ENCODE assay signal across 13 mouse cellular contexts in the genomic region with DNA sequence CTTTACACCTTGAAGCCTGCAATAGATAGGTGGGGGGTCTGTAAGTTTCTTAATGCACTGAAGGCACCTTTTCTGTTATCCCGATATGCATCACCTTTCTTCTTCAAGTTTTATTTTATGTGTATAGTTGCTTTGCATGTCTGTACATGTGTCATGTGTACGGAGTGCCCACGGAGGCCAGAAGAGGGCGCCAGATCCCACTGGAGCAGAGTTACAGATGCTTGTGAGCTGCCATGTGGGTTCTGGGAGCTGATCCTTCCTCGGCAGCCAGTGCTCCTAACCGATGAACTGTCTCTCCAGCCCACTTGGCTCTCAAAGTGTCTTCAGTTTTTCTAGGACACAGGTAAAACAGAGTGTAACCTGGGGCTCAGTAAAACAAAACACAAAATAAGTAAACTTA. TPM values are rescaled to one million over a fixed set of nuclear protein-coding genes. Genes with fewer than 3 reads are reported as not detected.
DNase-seq lines count a peak whose midpoint lies in the region; ATAC-seq and TF ChIP-seq lines count a peak whose summit lies in the region.
"Had no signal": no experiment of that assay in that cellular context is flagged by ENCODE, and none has a peak within 500 bp of the region (broad histone marks: within the 10 kb centered on the region; RNA-seq: fewer than 3 reads in every experiment).

No protein-coding gene starts in this region.

- no peak overlapping the region for H3K4me2 ChIP-seq in liver, embryonic 12.5 days
- H3K4me2 ChIP-seq: hindbrain, embryonic 15.5 days; limb, embryonic 12.5 days had no signal

- no peaks in the 10 kb centered on the region for H3K4me1 ChIP-seq in liver, embryonic 12.5 days
- H3K4me1 ChIP-seq: hindbrain, embryonic 15.5 days; limb, embryonic 12.5 days had no signal

- CTCF ChIA-PET in Patski (lab: Charles Lee) = interaction anchor here (0.9 to 1.2 kb wide), 2 partner anchors 8 to 47 kb away, joined by 3 read pairs; no protein-coding TSS in a partner anchor

- peak; percentile 49 for TF ChIP-seq CTCF in Patski (IDR thresholded peaks at IDR 0.05)

- POLR2A ChIA-PET in Patski (lab: Charles Lee) = no interaction called here

- DNase-seq in CD4-positive, CD25-positive, alpha-beta regulatory T cell, adult 2 months (ENCODE audit: low read depth, low spot score) = peak; percentile 67
- DNase-seq in liver = peak; percentile 42
- DNase-seq in Patski (ENCODE audit: low read depth, low spot score) = no peak
- DNase-seq in frontal cortex, adult 2 months (ENCODE audit: extremely low spot score in 1 of 2, low spot score in 1 of 2) = no peak
- DNase-seq in urinary bladder, postnatal 10 days (ENCODE audit: low spot score) = no peak
- DNase-seq: thymus, postnatal 25 days had no signal

- 56% methylated on average over 6 of the region's 6 CpGs for WGBS in liver, embryonic 12.5 days (ENCODE audit: insufficient replicate concordance)

- H3K9me3 ChIP-seq in liver, embryonic 12.5 days (replicated peaks) = no peaks in the 10 kb centered on the region
- H3K9me3 ChIP-seq: hindbrain, embryonic 15.5 days; limb, embryonic 12.5 days had no signal

- no peak overlapping the region for H3K9ac ChIP-seq in liver, embryonic 12.5 days
- H3K9ac ChIP-seq: hindbrain, embryonic 15.5 days; limb, embryonic 12.5 days had no signal

- no peak overlapping the region for H3K4me3 ChIP-seq in liver, embryonic 12.5 days
- H3K4me3 ChIP-seq: hindbrain, embryonic 15.5 days; limb, embryonic 12.5 days had no signal

- ATAC-seq in CD4-positive, CD25-positive, alpha-beta regulatory T cell, adult 4 months = no peak
- ATAC-seq in liver, embryonic 12.5 days = no peak
- no peak for ATAC-seq in Patski
- 0 out of 2 replicates have a peak, but pooled peaks have one; percentile 39 for ATAC-seq in megakaryocyte, adult 5-6 weeks (ENCODE audit: poor library complexity, severe bottlenecking)

- peaks cover 5% of the 10 kb centered on the region; the same call in 1 of the 2 replicates for H3K27me3 ChIP-seq in liver, embryonic 12.5 days (replicated peaks)
- peaks cover 21% of the 10 kb centered on the region for H3K27me3 ChIP-seq in Patski
- H3K27me3 ChIP-seq: hindbrain, embryonic 15.5 days; limb, embryonic 12.5 days had no signal

- no peaks in the 10 kb centered on the region for H3K36me3 ChIP-seq in liver, embryonic 12.5 days
- H3K36me3 ChIP-seq: hindbrain, embryonic 15.5 days; limb, embryonic 12.5 days had no signal

- H3K27ac ChIP-seq in liver, embryonic 12.5 days = no peak overlapping the region
- H3K27ac ChIP-seq: hindbrain, embryonic 15.5 days; limb, embryonic 12.5 days had no signal

- in situ Hi-C loops in Patski (cut with MboI; ENCODE audit: low pct_unique_long_range_greater_than_20kb) = no loop called here

RNA-seq across cellular contexts. Expression of a gene that starts 10.7 kb away (rescaled TPM):
- 100 to 1,000 TPM in 1 of 2 experiments, 10 to 100 TPM in 1; 71.1 to 116 TPM for polyA plus RNA-seq in CD4-positive, CD25-positive, alpha-beta regulatory T cell, adult 4 months (2017; shearing (Covaris generic))
- not detected in 2 replicates for polyA plus RNA-seq in liver, embryonic 12.5 days (2016; fragmentation: Nextera tagmentation; extraction: Ambion mirVana)
- polyA plus RNA-seq in Patski (2021) = not detected
- not detected in 2 replicates for total RNA-seq in megakaryocyte, adult 5-6 weeks (2015)
- total RNA-seq in megakaryocyte, adult 5-6 weeks (2017) = not detected in 2 replicates
- polyA plus RNA-seq in frontal cortex, adult 2 months (2012; rRNA removed) = 0.08 TPM in 1 of 2 replicates, not detected in the other
- total RNA-seq: heart, adult 18-20 months had no signal
- polyA plus RNA-seq: hindbrain, embryonic 15.5 days; limb, embryonic 12.5 days; neural tube, embryonic 11.5 days had no signal

RNA-seq across cellular contexts. Expression of a gene that starts 11.6 kb away (rescaled TPM):
- polyA plus RNA-seq in CD4-positive, CD25-positive, alpha-beta regulatory T cell, adult 4 months (2017; shearing (Covaris generic)) = under 1 TPM in 1 of 2 experiments, not detected in 1; 0.15 TPM
- polyA plus RNA-seq in liver, embryonic 12.5 days (2016; fragmentation: Nextera tagmentation; extraction: Ambion mirVana) = 5.4 and 6.0 TPM in 2 replicates
- polyA plus RNA-seq in Patski (2021) = not detected
- 88.0 and 95.4 TPM in 2 replicates for total RNA-seq in megakaryocyte, adult 5-6 weeks (2015)
- 111 and 114 TPM in 2 replicates for total RNA-seq in megakaryocyte, adult 5-6 weeks (2017)
- 25.2 and 37.6 TPM in 2 replicates for polyA plus RNA-seq in frontal cortex, adult 2 months (2012; rRNA removed)

RNA-seq across cellular contexts. Expression of a gene that starts 28.9 kb away (rescaled TPM):
- polyA plus RNA-seq in CD4-positive, CD25-positive, alpha-beta regulatory T cell, adult 4 months (2017; shearing (Covaris generic)) = 10 to 100 TPM; 21.0 to 24.3 TPM
- 142 and 144 TPM in 2 replicates for polyA plus RNA-seq in liver, embryonic 12.5 days (2016; fragmentation: Nextera tagmentation; extraction: Ambion mirVana)
- polyA plus RNA-seq in Patski (2021) = 27.3 TPM
- 19.1 and 21.9 TPM in 2 replicates for total RNA-seq in megakaryocyte, adult 5-6 weeks (2015)
- 26.6 and 32.4 TPM in 2 replicates for total RNA-seq in megakaryocyte, adult 5-6 weeks (2017)
- polyA plus RNA-seq in frontal cortex, adult 2 months (2012; rRNA removed) = 22.2 and 23.2 TPM in 2 replicates

RNA-seq across cellular contexts. Expression of a gene that starts 46.2 kb away (rescaled TPM):
- polyA plus RNA-seq in CD4-positive, CD25-positive, alpha-beta regulatory T cell, adult 4 months (2017; shearing (Covaris generic)) = 1,000 to 10,000 TPM; 3,019 to 3,169 TPM
- polyA plus RNA-seq in liver, embryonic 12.5 days (2016; fragmentation: Nextera tagmentation; extraction: Ambion mirVana) = 1,191 and 1,263 TPM in 2 replicates
- 1,746 TPM for polyA plus RNA-seq in Patski (2021)
- 2,172 and 2,241 TPM in 2 replicates for total RNA-seq in megakaryocyte, adult 5-6 weeks (2015)
- total RNA-seq in megakaryocyte, adult 5-6 weeks (2017) = 3,573 and 3,619 TPM in 2 replicates
- polyA plus RNA-seq in frontal cortex, adult 2 months (2012; rRNA removed) = 932 and 941 TPM in 2 replicates

RNA-seq across cellular contexts. Expression of a gene that starts 57.8 kb away (rescaled TPM):
- not detected for polyA plus RNA-seq in CD4-positive, CD25-positive, alpha-beta regulatory T cell, adult 4 months (2017; shearing (Covaris generic))
- polyA plus RNA-seq in liver, embryonic 12.5 days (2016; fragmentation: Nextera tagmentation; extraction: Ambion mirVana) = 0.02 and 0.07 TPM in 2 replicates
- 0.04 TPM for polyA plus RNA-seq in Patski (2021)
- 0.09 TPM in 1 of 2 replicates, not detected in the other for total RNA-seq in megakaryocyte, adult 5-6 weeks (2015)
- not detected in 2 replicates for total RNA-seq in megakaryocyte, adult 5-6 weeks (2017)
- 0.04 TPM in 2 replicates for polyA plus RNA-seq in frontal cortex, adult 2 months (2012; rRNA removed)
- polyA plus RNA-seq: hindbrain, embryonic 15.5 days had no signal

Comparison
In these comparisons a context has a peak if more than half of its experiments do, and no peak if none do; other contexts are left out.
1. DNase-seq: peak in CD4-positive, CD25-positive, alpha-beta regulatory T cell, adult 2 months (single experiment) and liver (single experiment); none in Patski (single experiment), frontal cortex, adult 2 months (0 of 2) and urinary bladder, postnatal 10 days (single experiment).
2. RNA of a gene that starts 10.7 kb away (polyA plus RNA-seq): 71.1 to 116 TPM in CD4-positive, CD25-positive, alpha-beta regulatory T cell, adult 4 months; 0.08 TPM in frontal cortex, adult 2 months, not detected in liver, embryonic 12.5 days and not detected in Patski (single experiment); every median in the first group is over 10 times any median in the second.